Mouse (Mus musculus): ENCODE data around the gene Zfp786.
"Not testable (repeated sequence)": the region's sequence is repeated elsewhere in the genome, so short reads cannot be mapped to it uniquely, and the experiment has no call there.

Zfp786 gene

DNA sequence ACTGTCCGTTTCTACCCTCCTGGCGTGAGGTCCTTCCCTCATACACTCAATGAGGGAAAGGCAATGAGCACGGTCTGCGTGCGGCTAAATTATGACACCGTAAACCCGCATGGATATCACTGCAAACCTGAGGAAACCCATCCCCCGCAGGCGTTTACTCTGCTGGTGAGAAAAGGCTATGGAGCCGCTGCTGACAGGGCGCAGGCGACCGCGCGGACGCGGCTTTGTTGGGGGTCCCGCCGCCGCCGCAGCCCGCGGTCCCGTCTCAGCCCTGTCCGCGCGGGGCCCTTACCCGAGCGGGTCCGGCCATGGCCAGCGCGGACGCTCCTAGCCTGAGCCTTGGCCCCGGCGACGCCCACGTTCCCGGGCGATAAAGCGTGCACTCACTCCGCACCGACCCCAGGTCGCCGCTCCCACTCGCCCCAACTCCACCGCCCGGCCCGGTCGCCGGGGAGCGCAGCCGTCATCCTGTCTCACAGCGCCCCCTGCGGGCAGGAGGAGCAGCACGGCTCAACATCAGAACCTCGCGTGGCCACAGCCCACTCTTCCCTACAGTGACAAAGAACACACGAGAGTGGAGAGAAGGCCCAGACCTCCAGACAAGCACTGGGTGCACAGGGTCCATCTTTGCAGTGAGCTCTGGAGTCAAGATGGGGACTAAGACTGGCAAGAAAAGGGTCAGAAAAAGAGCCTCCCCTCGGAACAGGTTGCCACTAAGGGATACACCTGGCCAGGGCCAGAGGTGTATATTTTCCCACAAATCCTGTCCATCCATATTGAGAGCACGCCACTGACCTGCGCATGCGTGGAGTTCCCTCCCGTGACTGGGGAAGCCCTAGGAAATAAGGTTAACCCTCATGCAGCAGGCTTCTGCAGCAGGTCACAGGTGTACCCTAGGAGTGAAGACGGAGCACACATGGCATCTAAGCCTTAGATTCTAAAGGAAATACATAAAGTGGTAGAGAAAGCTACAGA lies at the start of gene Zfp786:
Zfp786 (minus strand) TSS at position 764 of the 975 bp plus-strand sequence.
- DNase-seq (ENCODE audit: low read depth, low spot score): peak; percentile 96

DNA sequence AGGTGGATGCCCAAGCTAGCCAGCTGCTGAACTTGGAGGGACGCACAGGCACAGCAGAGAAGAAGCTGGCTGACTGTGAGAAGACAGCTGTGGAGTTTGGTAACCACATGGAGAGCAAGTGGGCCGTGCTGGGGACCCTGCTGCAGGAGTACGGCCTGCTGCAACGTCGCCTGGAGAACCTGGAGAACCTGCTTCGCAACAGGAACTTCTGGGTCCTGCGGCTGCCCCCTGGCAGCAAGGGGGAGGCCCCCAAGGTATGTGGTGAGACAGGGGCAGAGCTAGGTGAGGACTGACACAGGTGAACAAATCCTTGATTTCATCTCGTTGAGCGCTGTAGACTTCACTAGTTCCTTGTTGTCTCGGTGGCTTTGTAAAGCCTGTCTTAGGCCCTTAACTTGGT lies 49.5 kb upstream of the Zfp786 start:
- DNase-seq (ENCODE audit: low read depth, low spot score): no peak

DNA sequence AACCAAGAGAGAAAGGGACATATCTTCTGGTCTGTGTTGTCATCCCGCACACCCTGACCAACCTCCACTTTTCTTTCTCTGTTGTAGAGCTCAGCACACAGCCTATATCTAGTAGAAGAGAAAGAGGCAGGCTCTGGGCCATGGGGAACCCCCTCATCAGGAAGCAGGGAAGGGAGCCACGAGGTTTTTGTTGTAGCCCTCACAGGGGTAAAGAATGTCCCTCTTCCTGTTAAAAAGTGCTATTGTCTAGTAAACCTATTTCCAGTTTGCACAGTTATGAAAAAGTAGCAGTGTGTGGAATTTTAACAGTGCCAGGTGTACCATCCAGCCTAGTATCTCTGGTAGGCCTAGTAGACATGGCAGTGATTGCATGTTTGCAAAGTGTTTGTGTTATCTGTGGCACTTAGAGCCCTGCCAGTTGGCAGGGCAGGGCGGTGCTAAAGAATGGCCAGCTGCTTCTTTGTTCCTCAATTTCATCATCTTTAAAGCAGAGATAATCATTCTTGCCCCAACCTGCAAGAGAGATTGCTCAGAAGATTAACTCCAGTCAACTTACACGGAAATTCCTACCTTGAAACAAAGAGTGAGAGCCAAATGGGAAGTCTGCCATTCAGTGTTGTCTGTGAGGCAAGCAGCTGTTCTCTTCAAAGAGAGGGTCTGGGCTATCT lies 48.5 kb upstream of the Zfp786 start:
- no peak for DNase-seq (ENCODE audit: low read depth, low spot score)

DNA sequence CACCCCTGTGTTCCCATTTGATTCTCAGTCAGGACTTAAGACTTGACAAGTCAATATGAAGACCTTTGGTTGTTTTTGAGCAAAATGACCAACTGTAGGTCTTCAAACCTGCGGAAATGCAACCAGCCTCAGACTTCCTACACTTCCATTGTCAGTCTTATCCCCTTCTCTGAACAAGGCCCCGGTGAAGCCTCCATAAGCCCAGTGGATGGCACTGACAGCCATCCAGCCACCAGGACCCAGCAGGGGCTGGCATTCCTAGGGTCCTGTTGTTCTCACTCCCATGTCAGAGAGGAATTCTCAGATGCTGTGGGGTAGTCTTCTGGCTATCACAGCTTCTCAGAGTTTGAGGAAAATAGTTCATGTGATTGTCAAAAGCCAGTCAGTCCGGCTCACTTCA lies 47.9 kb upstream of the Zfp786 start:
- no peak for DNase-seq (ENCODE audit: low read depth, low spot score)

DNA sequence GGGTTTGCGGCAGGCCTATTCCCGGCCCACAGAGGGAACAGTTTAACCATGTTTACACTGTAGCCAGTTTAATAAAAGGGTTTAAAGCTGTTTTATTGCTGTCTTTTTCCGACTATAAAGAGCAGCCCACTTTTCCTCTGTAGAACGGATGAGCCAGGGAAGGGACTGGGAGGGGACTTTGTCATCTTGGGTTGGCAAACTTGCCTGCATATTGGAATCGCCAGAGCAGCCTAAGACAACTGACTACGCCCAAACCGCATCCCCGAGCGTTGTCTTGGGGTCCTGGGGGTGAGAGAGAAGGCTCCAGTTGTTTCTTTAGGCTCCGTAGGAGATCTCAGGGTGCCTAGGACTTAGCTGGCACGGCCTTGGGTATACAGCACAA lies 47.5 kb upstream of the Zfp786 start:
- DNase-seq (ENCODE audit: low read depth, low spot score): no peak

DNA sequence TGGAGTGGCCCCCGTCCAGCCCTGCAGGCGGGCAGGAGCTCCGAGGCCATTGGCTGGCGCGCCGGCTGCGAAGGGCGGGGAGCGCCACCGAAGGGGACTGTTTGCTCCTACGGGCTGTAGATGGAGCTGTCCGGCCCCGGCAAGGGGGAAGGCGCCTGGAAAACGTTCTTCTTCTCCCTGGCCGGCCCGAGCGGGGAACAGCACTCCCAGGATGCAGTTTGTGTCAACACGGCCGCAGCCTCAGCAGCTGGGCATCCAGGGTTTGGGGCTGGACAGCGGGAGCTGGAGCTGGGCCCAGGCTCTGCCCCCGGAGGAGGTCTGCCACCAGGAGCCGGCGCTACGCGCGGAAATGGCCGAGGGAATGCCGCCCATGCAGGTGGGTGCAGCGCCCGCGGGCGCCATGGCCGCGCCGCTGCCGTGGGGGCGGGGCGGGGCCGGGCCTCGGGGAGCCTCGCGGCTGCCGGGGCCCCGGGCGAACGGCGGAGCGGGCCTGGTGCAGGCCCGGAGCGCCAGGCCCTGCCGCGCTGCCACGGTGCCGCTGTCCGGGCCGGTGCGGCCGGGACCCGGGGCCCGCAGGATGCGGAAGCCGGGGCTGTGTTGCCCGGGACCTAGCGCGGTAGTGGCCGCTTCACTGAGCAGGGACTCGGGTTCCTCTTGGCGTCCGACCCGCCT lies 46.9 kb upstream of the Zfp786 start:
- peak; percentile 96 for DNase-seq (ENCODE audit: low read depth, low spot score)

DNA sequence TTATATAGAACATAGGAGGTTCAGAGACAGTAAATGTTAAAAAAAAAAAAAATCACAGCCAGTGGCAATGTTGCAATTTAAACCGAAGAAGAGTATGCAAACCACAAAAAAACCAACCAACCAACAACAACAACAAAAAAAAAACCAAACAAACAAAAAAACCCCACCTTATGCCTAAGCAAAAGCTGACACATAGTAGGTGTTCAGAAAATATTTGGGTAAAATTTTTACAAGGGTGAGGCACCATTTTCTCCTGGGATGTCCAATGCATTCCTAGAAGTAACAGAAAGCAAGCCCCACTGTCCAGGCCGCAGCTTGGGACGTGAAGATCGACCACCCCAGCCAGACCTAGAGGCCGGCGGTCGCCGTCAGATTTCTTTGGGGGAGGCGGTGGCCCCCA lies 46.4 kb upstream of the Zfp786 start, which contains the start of gene Zfp282:
Zfp282 (plus strand) TSS at position 147 of the 400 bp plus-strand sequence.
- no peak for DNase-seq (ENCODE audit: low read depth, low spot score)

DNA sequence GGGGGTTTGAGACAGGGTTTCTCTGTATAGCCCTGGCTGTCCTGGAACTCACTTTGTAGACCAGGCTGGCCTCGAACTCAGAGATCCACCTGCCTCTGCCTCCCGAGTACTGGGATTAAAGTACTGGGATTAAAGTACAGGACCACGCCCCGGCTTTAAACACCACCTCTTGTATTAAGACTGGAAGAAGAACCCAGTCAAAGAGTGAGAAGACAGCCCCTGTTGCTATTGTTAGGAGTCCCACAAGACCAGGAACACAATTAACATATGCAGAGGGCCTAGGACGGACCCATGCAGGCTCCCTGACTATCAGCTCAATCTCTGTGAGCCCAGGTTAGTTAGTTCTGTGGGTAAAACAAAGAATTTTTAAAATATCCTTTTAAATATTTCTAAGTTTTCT lies 41.6 kb upstream of the Zfp786 start:
- no peak for DNase-seq (ENCODE audit: low read depth, low spot score)

DNA sequence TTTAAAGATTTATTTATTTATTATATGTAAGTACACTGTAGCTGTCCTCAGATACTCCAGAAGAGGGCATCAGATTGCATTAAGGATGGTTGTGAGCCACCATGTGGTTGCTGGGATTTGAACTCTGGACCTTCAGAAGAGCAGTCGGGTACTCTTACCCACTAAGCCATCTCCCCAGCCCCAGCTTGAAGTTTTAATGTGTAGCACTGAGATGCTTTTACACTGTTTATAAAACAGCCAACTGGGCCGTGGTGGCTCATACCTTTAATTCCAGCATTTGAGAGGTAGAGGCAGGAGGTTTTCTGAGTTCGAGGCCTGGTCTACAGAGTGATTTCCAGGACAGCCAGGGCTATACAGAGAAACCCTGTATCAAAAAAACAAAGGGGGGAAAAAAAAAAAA lies 27.1 kb upstream of the Zfp786 start:
- DNase-seq (ENCODE audit: low read depth, low spot score): not testable (repeated sequence)

DNA sequence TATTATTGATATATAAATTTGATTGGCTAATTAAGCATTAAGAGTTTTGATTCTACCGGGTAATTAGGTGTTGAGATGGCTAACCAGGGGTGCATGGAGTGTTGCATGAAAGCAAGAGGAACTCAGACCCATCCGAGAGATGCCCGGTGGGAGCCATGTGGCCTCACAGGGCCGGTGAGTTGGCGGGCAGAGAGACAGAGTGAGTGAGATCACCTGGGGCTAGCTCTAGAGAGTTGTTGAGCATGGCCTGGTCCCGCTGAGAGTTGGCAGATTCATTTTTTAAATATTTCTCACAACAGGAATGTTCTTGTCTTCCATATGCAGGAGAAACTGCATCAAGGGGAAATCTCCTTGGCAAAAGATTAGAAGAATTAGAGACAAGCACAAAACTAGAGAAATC lies 26.6 kb upstream of the Zfp786 start:
- DNase-seq (ENCODE audit: low read depth, low spot score): no peak

DNA sequence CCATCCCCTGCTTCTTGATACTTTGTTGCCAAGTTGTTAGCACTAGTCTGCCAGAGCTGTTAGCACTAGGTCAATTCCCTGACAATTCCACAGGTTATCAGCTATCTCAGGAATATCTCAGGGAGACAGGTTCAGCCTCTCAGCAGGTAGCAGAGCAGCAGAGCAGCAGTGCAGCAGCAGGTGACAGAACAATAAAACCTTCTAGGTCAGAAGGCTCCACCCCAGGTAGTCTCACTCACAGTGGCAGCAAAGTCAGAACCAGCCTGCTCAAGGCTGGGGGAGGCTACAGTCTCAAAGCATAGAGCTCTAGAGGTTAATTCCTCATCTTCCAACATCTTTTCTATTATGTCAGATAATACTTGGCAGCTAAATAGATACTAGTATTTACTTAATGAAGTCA lies 15.1 kb upstream of the Zfp786 start:
- DNase-seq (ENCODE audit: low read depth, low spot score): no peak

DNA sequence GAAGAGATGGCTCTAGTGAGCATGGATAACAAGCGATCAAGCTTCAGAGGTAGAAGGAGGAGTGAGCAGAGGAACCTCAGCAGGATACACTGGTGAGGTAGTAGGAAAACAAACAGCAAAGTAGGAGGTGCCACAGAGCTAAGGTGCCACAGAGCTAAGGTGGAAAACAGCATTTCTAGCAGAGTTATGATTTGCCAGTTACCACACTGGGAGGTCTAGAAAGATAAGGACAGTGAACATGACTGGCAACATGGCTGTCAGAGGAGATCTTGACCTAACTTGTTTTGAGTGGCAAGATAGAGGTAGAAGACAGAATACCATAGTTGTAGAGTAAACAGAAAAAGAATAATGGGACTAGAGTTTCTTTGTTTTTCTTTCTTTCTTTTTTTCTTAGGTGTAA lies 11.7 kb upstream of the Zfp786 start:
- DNase-seq (ENCODE audit: low read depth, low spot score): no peak

DNA sequence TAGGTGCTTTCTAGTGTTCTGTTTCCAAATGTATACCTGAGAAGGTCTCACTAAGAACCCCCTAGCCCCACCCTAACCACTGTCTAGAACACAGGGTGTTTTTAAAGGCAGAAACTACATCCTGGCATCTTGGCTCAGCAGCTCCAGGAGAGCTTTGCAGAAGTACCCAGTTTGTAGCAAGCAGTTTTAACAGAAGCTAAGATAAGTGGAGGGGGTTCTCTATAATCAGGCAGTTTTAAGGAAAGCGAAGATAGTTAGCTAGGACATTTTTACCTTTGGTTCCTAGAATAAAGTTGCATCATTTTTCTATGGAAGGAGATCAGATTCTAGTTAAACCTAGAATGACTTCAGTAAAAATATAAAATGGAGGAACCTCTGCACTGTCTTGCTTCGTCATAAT lies 11.2 kb upstream of the Zfp786 start:
- DNase-seq (ENCODE audit: low read depth, low spot score): no peak

DNA sequence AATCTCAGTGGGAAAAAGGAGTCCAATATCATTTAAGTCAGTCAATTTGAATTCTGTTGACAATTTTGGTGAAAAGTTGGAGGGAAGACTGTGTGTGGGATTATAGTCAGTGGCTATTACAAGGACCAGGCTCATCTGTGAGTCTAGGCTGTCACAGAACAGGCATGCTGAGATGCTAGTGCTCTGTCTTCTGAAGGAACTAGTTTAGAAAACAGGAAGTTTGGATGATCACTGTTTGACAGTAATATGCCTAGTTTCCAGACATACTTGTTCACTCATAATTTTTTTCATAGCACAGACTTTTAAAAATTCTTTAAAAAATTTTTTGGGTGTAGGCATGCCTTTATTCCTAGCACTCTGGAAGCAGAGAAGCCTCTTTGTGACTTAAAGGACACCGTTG lies 10.4 kb upstream of the Zfp786 start:
- no peak for DNase-seq (ENCODE audit: low read depth, low spot score)

DNA sequence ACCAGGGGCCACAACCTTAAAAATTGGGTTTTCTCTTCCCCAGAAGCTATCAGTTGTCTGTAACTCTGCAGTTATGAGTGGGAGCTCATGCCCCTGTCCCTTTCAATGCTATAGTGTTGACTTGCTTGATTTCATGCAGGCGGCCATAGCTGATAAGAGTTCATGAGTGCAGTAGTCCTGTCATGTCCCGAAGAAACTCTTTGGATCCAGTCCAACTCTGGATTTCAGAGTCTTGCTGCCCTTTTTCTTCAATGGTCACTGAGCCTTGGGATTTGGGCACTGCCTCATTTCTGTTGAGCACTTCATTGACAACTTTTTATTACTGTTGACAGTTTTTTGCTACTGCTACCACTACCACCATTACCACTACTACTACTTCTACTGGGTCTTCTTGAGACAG lies 7.0 kb upstream of the Zfp786 start:
- DNase-seq (ENCODE audit: low read depth, low spot score): no peak

DNA sequence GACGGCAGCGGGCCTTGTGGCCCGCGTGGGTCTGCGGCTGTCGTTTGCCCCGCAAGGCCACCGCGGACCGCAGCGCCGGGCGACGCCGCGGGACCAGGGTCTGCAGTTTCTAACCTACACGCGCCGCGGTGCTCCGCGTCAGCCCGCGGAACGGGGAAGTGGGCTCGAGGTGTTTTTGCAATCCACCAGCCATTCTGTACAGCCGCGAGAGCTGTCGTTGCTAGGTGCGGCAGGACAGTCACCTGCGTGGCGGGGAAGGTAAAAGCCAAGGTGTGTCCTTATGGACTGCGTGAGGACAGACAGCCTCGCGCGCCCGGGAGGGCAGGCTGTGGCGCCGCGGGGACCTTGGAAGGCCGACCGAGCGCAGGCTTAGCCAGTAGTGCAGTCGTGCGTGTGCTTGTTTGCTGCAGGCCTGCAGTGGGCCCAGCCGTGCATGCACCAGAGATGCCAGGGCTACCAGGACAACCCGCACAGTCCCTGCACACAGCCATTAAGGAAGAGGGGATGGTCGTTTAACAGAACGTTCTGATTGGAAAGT lies 5.4 kb upstream of the Zfp786 start:
- DNase-seq (ENCODE audit: low read depth, low spot score): peak; percentile 81

DNA sequence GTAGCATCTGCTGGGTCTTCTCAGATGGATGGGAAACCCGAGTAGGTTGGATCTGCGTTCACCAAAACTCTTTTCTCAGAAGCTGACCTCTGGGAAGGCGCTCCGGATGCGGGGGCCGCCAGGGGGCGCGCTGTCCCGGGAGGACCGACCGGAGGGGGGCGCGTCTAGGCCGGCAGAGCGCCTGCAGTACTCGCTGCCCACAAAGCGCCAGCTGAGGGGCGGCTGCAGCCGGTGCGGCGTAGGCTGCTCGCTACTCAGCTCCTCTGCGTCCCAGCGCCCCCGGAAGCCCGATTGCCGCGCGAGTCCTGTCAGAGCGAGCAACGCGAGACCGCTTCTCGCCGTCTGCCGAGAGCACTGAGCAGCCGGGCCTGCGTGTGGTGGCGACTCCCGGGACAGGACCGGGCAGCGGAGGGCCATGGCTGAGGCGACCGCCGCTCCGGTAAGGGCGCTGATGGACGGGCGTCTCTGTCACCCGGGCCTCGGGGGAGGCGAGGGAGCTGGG lies 4.9 kb upstream of the Zfp786 start, which contains the start of gene Zfp398:
Zfp398 (plus strand) TSS at position 180 of the 502 bp plus-strand sequence.
- DNase-seq (ENCODE audit: low read depth, low spot score): peak; percentile 98

DNA sequence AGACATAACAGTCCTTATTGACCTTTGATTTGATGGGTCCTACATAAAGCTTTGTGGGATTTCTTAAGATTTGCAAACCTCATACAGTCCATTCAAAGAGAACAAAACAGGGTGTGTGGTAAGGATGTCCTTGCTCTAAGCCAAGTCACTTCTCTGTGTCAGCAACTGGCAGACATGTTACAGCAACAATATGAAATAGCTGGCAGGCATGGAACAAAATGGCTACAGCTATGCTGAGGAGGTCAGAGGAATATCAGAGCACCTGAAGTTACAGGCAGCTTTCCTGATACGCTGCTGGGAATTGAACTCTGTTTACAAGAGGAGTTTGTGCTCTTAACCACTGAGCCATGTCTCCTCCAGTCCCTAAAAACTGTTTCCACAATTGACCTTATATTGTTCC lies 1.6 kb upstream of the Zfp786 start:
- no peak for DNase-seq (ENCODE audit: low read depth, low spot score)

DNA sequence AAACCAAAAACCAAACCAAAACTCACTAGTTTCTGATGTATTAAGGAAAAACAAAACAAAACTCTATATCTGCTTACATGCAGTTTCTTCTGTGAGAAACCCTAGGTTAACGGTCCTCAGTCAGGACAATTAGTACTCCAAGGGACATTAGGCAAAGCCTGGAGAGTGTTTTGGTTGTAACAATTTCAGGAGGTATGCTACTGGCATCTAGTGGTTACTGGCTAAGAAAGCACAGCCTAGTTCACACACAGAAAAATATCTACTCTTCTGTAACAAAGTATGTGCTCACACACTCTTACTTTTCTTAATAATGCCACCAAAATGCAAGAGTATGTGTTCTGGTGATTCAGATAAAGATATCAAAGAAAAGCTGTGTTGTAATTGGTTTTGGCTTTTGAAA lies 1.7 kb downstream of the Zfp786 start:
- DNase-seq (ENCODE audit: low read depth, low spot score): peak; percentile 68

DNA sequence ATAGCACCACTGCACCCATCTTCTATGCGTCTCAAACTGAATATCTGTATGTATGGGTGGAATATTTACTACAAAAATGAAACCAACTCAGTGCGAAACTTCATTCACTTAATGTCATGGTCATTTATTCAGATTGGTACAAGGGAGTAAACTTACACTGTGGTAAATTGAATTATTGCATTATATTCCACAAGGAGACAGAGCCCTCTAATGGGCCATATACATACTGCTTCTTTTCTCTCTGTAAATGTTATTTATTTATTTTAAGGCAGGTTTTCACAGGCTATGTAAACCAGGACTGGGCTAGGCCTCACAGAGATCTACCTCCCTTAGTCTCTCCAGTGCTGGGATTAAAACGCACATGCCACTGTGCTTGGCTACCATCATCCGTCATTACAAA lies 3.2 kb downstream of the Zfp786 start:
- no peak for DNase-seq (ENCODE audit: low read depth, low spot score)

DNA sequence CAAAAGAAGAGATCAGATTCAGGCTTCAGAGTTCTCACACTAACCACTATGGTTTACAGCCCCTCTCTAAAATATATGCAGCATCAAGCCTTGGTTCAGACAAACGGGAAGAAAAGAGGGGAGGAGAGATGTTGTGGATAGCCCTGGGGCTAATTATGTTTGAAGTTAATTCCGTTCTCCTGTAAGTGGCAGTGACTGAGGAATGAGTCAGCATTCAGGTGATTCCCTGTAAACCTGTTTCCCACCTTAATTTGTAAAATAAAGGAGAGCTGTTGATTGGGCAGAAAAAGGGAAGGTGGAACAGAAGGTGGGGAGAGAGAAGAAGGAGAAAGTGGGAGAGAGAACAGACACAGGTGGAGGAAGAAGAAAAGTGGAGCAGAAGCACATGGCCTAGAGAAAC lies 6.4 kb downstream of the Zfp786 start:
- DNase-seq (ENCODE audit: low read depth, low spot score): no peak

DNA sequence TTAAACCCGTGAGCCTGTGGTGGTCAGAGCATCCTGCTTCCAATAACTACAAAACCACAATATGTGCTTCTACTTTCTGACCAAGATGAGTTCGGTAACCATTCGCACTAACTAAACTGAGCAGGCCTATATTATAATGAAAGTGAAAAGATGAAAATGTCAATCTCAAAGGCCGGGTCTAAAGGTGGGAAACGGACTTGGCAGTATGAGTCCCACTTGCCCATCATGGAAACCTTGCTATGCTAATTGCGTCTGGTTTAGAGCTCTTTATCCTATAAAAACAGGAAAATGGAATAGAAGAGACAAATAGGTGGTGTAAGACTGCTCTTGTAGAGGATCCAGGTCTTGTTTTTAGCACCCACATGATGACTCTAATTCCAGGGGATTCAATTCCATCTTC lies 8.9 kb downstream of the Zfp786 start:
- no peak for DNase-seq (ENCODE audit: low read depth, low spot score)
